Mouse (Mus musculus) Patski (cell line): Measurements from ENCODE around the gene Mpp4. TPM values are rescaled to one million over a fixed set of nuclear protein-coding genes. Genes with fewer than 3 reads are reported as not detected.

Experiments
- ATAC-seq: fragments of 100-300 bp; one replicate; pipeline ENCODE4 v1.8.0; 2021
- CTCF ChIA-PET: fragments of 350-600 bp; sonication (Branson Sonifier 250); formaldehyde crosslinking; loops from one replicate; lab custom pipeline; 2022; ENCODE audit warnings: inconsistent platforms; lab: Charles Lee
- POLR2A ChIA-PET: fragments of 350-600 bp; sonication (Branson Sonifier 250); formaldehyde crosslinking; loops from one replicate; lab custom pipeline; 2022; ENCODE audit warnings: antibody characterized with exemption, inconsistent platforms; lab: Charles Lee
- DNase-seq: peaks from one replicate; pipeline ENCODE4 v3.0.0-alpha.2; 2011; ENCODE audit warnings: low read depth, low spot score
- H3K27me3 ChIP-seq: fragments of 371-371 bp; one replicate; pipeline ENCODE4 v1.5.1; 2021
- CTCF ChIP-seq: fragments of 100-300 bp; IDR thresholded peaks from one replicate; pipeline ENCODE4 v1.5.1; 2021
- in situ Hi-C: fragments of 300-500 bp; cut with MboI; formaldehyde crosslinking; loops from 3 replicates; pipeline ENCODE4 v1.11.1; 2018; ENCODE audit warnings: low pct_unique_long_range_greater_than_20kb, mixed read lengths
- polyA plus RNA-seq: library from polyadenylated mRNA; unstranded; gene quantifications from one replicate; pipeline ENCODE4 v1.2.3, GENCODE M21; 2021

Gene Mpp4
- polyA plus RNA-seq, 1 experiment from 2014 or later, result 0.67 TPM

DNA sequence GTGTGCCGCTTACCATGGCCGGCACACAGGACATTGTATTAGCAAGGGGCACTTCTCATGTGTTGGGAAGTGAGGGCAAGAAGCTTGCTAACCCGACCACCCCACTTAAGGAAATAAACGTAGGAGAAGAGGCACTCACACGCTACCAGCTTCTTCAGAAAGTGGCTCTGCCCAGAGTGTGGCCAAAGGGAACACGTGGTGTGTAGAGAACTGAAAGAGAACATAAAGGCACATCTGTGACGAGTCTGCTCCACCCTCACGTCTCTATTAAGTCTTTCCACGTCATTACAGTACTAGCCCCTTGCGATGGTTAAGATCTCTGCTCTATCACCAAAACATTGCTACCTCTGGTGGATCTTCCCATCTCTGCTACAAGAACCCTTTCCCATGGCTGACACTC lies 23.1 kb upstream of the Mpp4 start:
- ATAC-seq (no peak), DNase-seq (no peak)
- ChIA-PET CTCF (no interaction called here), POLR2A (no interaction called here)
- TF ChIP-seq CTCF, result no peak
- in situ Hi-C loops, result no loop called here
- no peaks in the 10 kb centered on the region for H3K27me3 ChIP-seq

DNA sequence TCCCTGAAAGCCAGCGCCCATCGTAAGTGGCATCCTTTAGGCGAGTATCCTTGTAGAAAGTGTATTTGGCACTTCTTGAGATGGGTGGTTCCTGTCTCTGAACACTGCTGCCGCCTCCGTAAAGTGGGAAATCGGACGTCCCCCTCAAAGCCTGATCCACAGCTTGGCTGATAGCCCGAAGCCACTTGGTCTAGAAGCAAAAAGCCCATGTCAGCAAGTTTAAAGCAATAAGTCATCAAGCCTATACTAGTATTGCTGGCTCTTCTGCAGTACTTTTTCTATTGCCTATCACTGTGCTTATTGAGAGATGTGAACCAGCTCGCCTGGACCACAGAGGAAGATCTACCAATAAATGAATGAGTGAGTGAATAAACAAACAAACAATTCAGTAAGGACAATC lies 22.2 kb upstream of the Mpp4 start:
- POLR2A ChIA-PET, result no interaction called here
- no peaks in the 10 kb centered on the region for H3K27me3 ChIP-seq
- in situ Hi-C loops, result no loop called here
- CTCF ChIA-PET, result no interaction called here
- TF ChIP-seq CTCF, result no peak
- no peak for DNase-seq
- no peak for ATAC-seq

DNA sequence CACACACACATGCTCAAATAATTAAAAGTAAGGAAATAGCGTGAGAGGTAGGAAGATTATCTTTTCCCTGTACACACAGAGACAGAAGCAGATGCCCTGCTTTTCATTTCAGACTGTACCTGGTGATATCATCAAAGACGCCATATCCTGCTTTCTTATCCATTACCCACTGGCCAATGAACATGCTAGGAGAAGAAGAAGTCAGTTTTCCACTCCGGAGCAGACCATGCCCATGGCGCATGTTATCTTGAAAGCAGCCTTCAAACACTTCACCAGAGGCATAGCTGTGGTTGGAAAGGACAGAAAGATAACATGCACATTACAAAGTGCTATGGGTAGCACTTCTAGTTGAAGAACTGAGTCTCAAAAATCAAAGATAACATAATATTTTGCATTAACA lies 19.9 kb upstream of the Mpp4 start:
- POLR2A ChIA-PET, result no interaction called here
- no peaks in the 10 kb centered on the region for H3K27me3 ChIP-seq
- in situ Hi-C loops, result no loop called here
- ATAC-seq (no peak), DNase-seq (no peak)
- no peak for TF ChIP-seq CTCF
- CTCF ChIA-PET, result interaction anchor here (0.8 to 1.6 kb wide), 3 partner anchors 23 to 70 kb away, joined by 3 to 4 read pairs (median 3); no protein-coding TSS in a partner anchor

DNA sequence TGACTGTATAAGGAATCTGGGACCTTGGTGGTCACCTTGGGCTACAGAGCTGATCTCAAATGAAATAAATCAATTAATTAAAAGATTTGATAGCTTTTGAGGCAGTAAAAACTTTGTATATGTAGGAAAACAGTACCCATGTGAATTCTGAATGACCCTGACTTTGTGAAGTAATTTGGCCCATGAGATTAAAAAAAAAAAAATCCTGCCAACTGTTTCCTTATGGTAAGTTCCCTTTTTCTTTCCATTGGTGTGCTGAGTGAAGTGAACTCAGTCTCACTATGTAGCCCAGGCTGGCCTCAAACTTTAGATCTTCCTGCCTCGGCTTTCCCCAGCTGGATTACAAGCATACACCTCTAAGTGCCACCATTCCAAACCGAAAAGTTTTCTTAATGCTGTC lies 19.2 kb upstream of the Mpp4 start:
- POLR2A ChIA-PET, result no interaction called here
- no peaks in the 10 kb centered on the region for H3K27me3 ChIP-seq
- in situ Hi-C loops, result no loop called here
- CTCF ChIA-PET, result interaction anchor here (0.6 to 1.6 kb wide), 6 partner anchors 9 to 1278 kb away, joined by 3 read pairs; partner anchors contain the start of gene Mpp4
- DNase-seq (no peak), ATAC-seq (no peak)
- no peak for TF ChIP-seq CTCF

DNA sequence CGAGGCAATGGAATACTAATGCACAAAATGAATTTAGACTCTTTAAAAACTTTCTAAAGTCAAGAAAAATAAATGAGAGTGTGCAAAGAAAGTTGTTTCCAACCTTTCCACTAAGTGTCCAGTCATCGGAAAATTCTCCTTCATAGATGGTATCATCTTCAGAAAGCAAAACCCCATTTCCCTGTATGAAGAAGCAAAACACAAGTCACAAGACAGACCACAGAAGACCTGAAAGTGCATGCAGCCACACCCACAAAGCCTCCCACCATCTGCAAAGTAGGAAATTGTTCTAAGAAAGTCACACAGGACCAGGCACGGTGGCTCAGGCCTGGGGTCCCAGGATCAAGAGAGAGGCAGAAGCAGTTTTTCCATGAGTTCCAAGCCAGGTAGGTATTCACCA lies 16.8 kb upstream of the Mpp4 start:
- ChIA-PET CTCF (no interaction called here), POLR2A (no interaction called here)
- DNase-seq (no peak), ATAC-seq (no peak)
- no peak for TF ChIP-seq CTCF
- H3K27me3 ChIP-seq, result no peaks in the 10 kb centered on the region
- in situ Hi-C loops, result no loop called here

DNA sequence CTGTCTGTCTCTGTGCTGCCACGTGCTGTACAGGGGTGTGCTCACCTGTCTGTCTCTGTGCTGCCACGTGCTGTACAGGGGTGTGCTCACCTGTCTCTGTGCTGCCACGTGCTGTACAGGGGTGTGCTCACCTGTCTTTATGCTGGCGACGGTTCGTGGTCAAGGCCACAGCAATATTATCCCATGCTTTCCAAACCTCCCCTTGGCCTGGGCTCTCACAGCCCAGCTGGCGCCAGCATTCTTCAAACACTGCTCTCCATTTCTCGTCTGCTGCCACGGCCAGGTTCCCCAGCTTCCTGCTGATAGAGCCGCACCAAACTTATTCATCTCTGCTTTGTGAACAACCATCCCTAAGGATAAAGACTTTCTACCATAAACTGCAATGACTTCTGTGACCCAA lies 15.2 kb upstream of the Mpp4 start:
- POLR2A ChIA-PET, result no interaction called here
- CTCF ChIA-PET, result no interaction called here
- no peak for ATAC-seq
- H3K27me3 ChIP-seq, result no peaks in the 10 kb centered on the region
- in situ Hi-C loops, result no loop called here
- no peak for DNase-seq
- no peak for TF ChIP-seq CTCF

DNA sequence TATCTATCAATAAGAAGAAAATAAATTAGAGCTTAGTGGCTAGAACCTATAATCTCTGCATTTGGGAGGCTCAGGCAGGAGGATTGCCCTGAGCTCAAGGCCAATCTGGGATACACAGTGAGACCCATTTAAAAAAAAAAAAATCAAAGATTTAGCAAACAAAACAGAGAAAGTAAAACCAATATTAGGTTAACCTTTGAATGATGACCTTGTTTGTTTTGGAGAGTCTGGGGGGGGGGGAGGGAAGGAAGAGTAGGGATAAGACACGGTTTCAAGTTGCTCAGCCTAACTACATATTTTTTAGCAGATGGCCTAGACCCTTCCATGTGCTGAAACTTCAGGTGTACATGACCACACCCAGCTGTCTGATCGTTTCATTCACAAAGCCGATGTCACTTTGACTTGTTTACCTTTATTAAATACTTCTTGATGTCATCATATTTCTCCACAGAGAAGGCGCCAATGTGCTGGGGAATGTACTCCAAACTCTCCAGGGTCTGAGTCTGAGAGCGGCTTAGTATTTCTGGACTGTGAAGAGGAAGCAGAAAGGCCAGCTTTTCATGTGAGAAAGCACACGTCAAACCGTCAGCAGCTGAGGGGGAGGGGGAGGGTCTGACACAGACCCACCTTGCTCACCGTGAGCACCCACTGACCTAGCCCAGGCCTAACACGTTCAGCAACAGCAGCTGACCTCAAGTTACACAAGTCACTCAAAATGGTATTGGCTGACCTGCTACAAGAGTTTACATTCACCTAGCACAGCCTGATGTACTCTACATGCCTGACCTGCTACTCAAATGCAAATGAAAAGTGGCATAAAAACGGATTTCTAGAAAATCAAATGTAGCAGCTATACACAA lies 11.6 kb upstream of the Mpp4 start:
- ATAC-seq (no peak), DNase-seq (no peak)
- no peaks in the 10 kb centered on the region for H3K27me3 ChIP-seq
- CTCF ChIA-PET, result interaction anchor here (0.8 kb wide), 1 partner anchor 12 kb away, joined by 3 read pairs; the partner anchor contains the start of gene Mpp4
- TF ChIP-seq CTCF, result no peak
- in situ Hi-C loops, result no loop called here
- POLR2A ChIA-PET, result interaction anchor here (0.6 kb wide), 1 partner anchor 42 kb away, joined by 3 read pairs; no protein-coding TSS in a partner anchor

DNA sequence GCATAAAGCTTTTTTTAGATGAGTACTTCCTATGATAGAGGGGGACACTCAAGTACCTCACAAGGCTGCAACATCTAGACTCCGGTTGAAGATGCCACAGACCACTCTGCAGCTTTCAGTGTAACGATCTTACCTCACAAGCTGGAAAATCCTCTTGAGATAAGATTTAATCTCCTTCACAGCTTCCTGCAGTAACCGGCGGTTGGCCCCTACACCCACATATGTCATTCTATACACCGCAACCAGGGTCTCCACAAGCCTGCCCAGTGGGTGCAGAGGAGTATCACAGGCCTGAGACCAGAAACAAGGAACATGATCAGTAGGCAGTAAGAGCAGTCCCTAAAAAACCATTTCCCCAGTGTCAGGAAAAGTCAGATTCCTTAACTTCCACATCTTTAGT lies 9.8 kb upstream of the Mpp4 start:
- ChIA-PET CTCF (interaction anchor here (1.2 to 1.3 kb wide), 2 partner anchors 9 kb away, joined by 3 read pairs; partner anchors contain the start of gene Mpp4), POLR2A (no interaction called here)
- no peak for TF ChIP-seq CTCF
- no peaks in the 10 kb centered on the region for H3K27me3 ChIP-seq
- DNase-seq (no peak), ATAC-seq (no peak)
- in situ Hi-C loops, result no loop called here

DNA sequence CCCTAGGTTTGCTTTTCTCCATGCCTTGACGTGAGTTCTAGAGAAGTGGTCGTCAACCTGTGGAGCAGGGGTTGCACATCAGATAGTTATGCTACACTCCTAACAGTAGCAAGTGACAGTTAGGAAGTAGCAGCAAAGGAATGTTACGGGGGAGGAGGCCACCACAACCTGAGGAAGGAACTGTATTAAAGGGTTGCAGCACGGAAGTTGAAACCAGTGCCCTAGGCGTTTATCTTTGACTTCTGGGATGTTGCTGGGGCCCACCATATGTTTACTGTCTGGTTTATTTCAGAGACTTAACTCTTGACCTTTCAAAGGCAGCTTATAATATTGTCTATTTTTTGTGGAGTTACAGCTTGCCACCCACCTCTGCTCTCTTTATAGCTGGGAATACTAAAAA lies 8.7 kb upstream of the Mpp4 start:
- DNase-seq (no peak), ATAC-seq (no peak)
- H3K27me3 ChIP-seq, result no peaks in the 10 kb centered on the region
- no peak for TF ChIP-seq CTCF
- in situ Hi-C loops, result no loop called here
- ChIA-PET POLR2A (no interaction called here), CTCF (no interaction called here)

DNA sequence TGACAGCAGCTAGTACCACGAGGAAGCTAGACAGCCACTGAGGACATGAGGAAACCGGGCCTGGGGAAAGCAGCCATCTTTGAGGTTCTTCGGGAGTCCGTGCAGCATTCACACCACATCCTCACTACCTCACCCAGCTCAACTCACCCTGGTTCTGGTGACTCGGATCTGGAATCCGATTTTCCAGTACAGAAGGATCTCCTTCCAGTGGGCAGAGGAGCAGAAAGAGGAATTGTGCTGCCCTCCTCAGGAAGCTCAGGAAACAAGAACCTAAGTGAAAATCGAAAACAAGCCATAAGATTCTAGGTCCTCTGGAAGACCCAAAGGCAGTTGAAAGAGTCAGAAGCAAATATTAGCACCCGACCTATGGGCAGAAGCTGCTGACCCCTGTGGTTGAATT lies 7.1 kb upstream of the Mpp4 start:
- in situ Hi-C loops, result no loop called here
- ATAC-seq (no peak), DNase-seq (no peak)
- peak; percentile 56 for TF ChIP-seq CTCF
- CTCF ChIA-PET, result interaction anchor here (1.4 kb wide), 1 partner anchor 27 kb away, joined by 4 read pairs; no protein-coding TSS in a partner anchor
- no peaks in the 10 kb centered on the region for H3K27me3 ChIP-seq
- POLR2A ChIA-PET, result interaction anchor here (0.6 kb wide), 1 partner anchor 162 kb away, joined by 3 read pairs; no protein-coding TSS in a partner anchor

DNA sequence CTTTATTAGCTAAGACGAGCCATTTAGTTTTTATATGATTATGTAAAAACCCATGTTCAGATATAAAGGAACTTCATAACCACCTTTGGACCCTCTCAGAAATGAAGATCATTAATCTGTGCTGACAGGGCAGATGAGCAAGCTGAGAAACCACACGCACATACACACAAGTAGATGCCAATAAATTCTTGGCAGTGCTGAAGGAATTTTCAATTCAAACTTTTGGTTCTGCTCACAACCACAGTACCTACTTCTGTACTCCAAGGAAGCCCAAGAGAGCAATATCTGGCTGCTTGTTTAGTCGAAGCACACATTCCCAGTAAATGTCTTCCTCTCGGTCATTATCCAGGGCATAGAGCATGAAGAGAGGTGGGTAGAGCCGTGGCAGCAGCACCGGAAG lies 6.4 kb upstream of the Mpp4 start:
- ChIA-PET CTCF (interaction anchor here (1.4 kb wide), 1 partner anchor 28 kb away, joined by 4 read pairs; no protein-coding TSS in a partner anchor), POLR2A (no interaction called here)
- ATAC-seq, result no peak
- in situ Hi-C loops, result loop anchor here (5.0 kb wide), 1 partner anchor 92 kb away; no protein-coding TSS in a partner anchor
- DNase-seq, result no peak
- TF ChIP-seq CTCF, result no peak
- H3K27me3 ChIP-seq, result no peaks in the 10 kb centered on the region
